Mouse (Mus musculus) heart, adult 2 months (tissue): ENCODE measurements around the gene Pdzd7.
A peak's percentile ranks its signal among the peaks of the same experiment; 100 is the strongest.

Experiments
- CTCF ChIP-seq: fragments of 200-600 bp; IDR thresholded peaks from 2 replicates; pipeline ENCODE4 v1.8.1; 2022; ENCODE audit warnings: antibody characterized with exemption, mild to moderate bottlenecking, moderate library complexity
- EP300 ChIP-seq: fragments of 200-500 bp; IDR thresholded peaks from 2 replicates; pipeline ENCODE4 v1.6.1; 2011; ENCODE audit warnings: low read depth, low read length, control low read depth; ENCODE audit not compliant: insufficient read depth
- POLR2A ChIP-seq: fragments of 200-500 bp; IDR thresholded peaks from 2 replicates; pipeline ENCODE4 v1.6.1; 2011; ENCODE audit warnings: mild to moderate bottlenecking, low read depth, low read length, control low read depth; ENCODE audit not compliant: insufficient read depth

DNA sequence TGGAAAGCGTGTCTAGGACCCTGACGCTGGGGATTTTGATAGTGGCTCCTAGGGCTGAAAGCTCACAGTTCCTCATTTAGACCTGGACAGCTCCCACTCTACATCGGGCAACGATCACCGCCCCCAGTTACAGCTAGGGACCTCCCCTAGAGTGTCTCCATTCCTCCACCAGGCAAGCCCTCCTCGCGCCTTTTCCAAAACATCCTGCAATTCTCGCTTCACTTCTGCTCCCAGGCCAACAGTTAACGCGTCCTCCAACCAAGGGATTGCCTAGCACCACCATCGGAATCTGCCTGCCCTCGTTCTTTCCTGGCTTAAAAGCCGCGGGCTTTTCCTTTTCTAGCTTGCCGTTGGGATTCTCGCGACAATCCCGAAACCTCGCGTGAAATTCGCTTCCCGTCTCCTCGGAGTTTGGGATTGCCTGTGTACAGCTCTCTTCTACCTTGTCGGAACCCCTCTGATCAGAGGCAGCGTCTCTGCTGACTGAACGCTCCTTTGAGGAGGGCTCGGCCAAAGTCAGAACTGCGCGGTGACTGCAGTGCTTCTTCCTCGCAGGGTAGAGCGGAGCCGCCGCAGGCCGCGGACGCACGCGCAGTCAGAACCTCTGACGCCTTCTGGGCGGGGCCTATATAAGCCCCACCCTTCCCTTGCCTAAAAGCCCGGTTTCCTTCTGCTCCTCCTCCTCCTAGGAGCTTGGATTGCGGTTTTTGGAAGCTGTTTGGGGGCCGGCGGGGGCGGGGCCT lies 29.2 kb upstream of the Pdzd7 start, which contains the start of gene Kazald1:
- TF ChIP-seq POLR2A (peak; percentile 96), CTCF (no peak), EP300 (peak; percentile 50; the same call in 1 of the 2 replicates)
